Mouse (Mus musculus) intestine, embryonic 15.5 days (tissue): ENCODE measurements at regions not wholly inside any gene's neighbourhood (a gene's known extent, or its start where the extent isn't known, plus 50 kb on each side); places are given as distances from the start of the nearest gene placed in this dataset.

Experiments used
- ATAC-seq: fragments of 200-750 bp; cut with Nextera tagmentation; 2 replicates; pipeline ENCODE4 v1.8.0; 2017; ENCODE audit warnings: moderate TSS enrichment, moderate library complexity
- H3K27ac ChIP-seq: fragments of 300-500 bp; sonication (generic); 2 replicates; pipeline ENCODE4 v1.5.1; 2015; ENCODE audit warnings: mild to moderate bottlenecking, inconsistent platforms
- H3K27me3 ChIP-seq: fragments of 300-500 bp; sonication (generic); replicated peaks from 2 replicates; pipeline ENCODE4 v1.6.1; 2015; ENCODE audit warnings: inconsistent platforms
- H3K36me3 ChIP-seq: fragments of 300-500 bp; sonication (generic); 2 replicates; pipeline ENCODE4 v1.6.1; 2015; ENCODE audit warnings: inconsistent platforms
- H3K4me1 ChIP-seq: fragments of 300-500 bp; sonication (generic); replicated peaks from 2 replicates; pipeline ENCODE4 v1.6.1; 2015; ENCODE audit warnings: inconsistent platforms
- H3K4me2 ChIP-seq: fragments of 300-500 bp; sonication (generic); replicated peaks from 2 replicates; pipeline ENCODE4 v1.6.1; 2015; ENCODE audit warnings: mild to moderate bottlenecking, inconsistent platforms
- H3K4me3 ChIP-seq: fragments of 300-500 bp; sonication (generic); replicated peaks from 2 replicates; pipeline ENCODE4 v1.5.1; 2015; ENCODE audit warnings: inconsistent platforms
- H3K9ac ChIP-seq: fragments of 300-500 bp; sonication (generic); 2 replicates; pipeline ENCODE4 v1.6.1; 2015; ENCODE audit warnings: inconsistent platforms
- H3K9me3 ChIP-seq: fragments of 300-500 bp; sonication (generic); 2 replicates; pipeline ENCODE4 v1.6.1; 2016; ENCODE audit warnings: inconsistent platforms
- WGBS: fragments of 180-500 bp; shearing (Covaris S2); methylation state at CpG from one replicate; pipeline ENCODE4 v1.1.7; 2015; 5-methylcytosine and 5-hydroxymethylcytosine counted together

GRCm38 (mm10) chr7:72027006-72027405 is 279.4 kb downstream of the Mctp2 start:
- 82% methylated on average over 6 of the region's 6 CpGs for WGBS
- ATAC-seq = no peak
- H3K27ac ChIP-seq = no peak overlapping the region
- H3K36me3 ChIP-seq = no peaks in the 10 kb centered on the region
- H3K4me2 ChIP-seq = no peak overlapping the region
- H3K4me3 ChIP-seq = no peak overlapping the region
- H3K9me3 ChIP-seq = no peaks in the 10 kb centered on the region
- H3K4me1 ChIP-seq = no peaks in the 10 kb centered on the region
- H3K9ac ChIP-seq = no peak overlapping the region
- no peaks in the 10 kb centered on the region for H3K27me3 ChIP-seq

- no peaks in the 10 kb centered on the region for H3K4me1 ChIP-seq
- no peak overlapping the region for H3K4me2 ChIP-seq
- H3K9me3 ChIP-seq = no peaks in the 10 kb centered on the region
- H3K9ac ChIP-seq = no peak overlapping the region
- no peak overlapping the region for H3K27ac ChIP-seq
- H3K27me3 ChIP-seq = no peaks in the 10 kb centered on the region
- WGBS = 63% methylated on average over 11 of the region's 11 CpGs
- no peaks in the 10 kb centered on the region for H3K36me3 ChIP-seq
- H3K4me3 ChIP-seq = no peak overlapping the region
- ATAC-seq = no peak
These were observed 297.3 kb downstream of the Mctp2 start for GRCm38 (mm10) chr7:72009115-72009514.

GRCm38 (mm10) chr7:72004311-72004710 is 302.1 kb downstream of the Mctp2 start:
- WGBS = 88% methylated on average over 3 of the region's 3 CpGs
- Histone ChIP-seq H3K9me3 (no peaks in the 10 kb centered on the region), H3K27ac (no peak overlapping the region), H3K4me1 (no peaks in the 10 kb centered on the region), H3K4me3 (no peak overlapping the region), H3K27me3 (no peaks in the 10 kb centered on the region), H3K4me2 (no peak overlapping the region), H3K9ac (no peak overlapping the region), H3K36me3 (no peaks in the 10 kb centered on the region)
- ATAC-seq = no peak

- no peak overlapping the region for H3K4me3 ChIP-seq
- ATAC-seq = no peak
- no peaks in the 10 kb centered on the region for H3K27me3 ChIP-seq
- WGBS = 82% methylated on average over 3 of the region's 3 CpGs
- no peaks in the 10 kb centered on the region for H3K4me1 ChIP-seq
- no peak overlapping the region for H3K27ac ChIP-seq
- no peak overlapping the region for H3K4me2 ChIP-seq
- H3K36me3 ChIP-seq = no peaks in the 10 kb centered on the region
- H3K9ac ChIP-seq = no peak overlapping the region
- H3K9me3 ChIP-seq = no peaks in the 10 kb centered on the region
These were observed 313.9 kb downstream of the Mctp2 start for GRCm38 (mm10) chr7:71992526-71992925.

GRCm38 (mm10) chr7:71991835-71992234 is 314.6 kb downstream of the Mctp2 start:
- no peaks in the 10 kb centered on the region for H3K4me1 ChIP-seq
- H3K27me3 ChIP-seq = no peaks in the 10 kb centered on the region
- H3K9me3 ChIP-seq = no peaks in the 10 kb centered on the region
- H3K36me3 ChIP-seq = no peaks in the 10 kb centered on the region
- H3K27ac ChIP-seq = no peak overlapping the region
- ATAC-seq = no peak
- 69% methylated on average over 3 of the region's 3 CpGs for WGBS
- no peak overlapping the region for H3K4me3 ChIP-seq
- no peak overlapping the region for H3K4me2 ChIP-seq
- H3K9ac ChIP-seq = no peak overlapping the region

- Histone ChIP-seq H3K4me3 (no peak overlapping the region), H3K27me3 (no peaks in the 10 kb centered on the region), H3K4me2 (no peak overlapping the region), H3K9ac (no peak overlapping the region), H3K36me3 (no peaks in the 10 kb centered on the region), H3K27ac (no peak overlapping the region), H3K9me3 (no peaks in the 10 kb centered on the region), H3K4me1 (no peaks in the 10 kb centered on the region)
- no peak for ATAC-seq
- WGBS = 87% methylated on average over 4 of the region's 4 CpGs
These were observed 315.2 kb downstream of the Mctp2 start for GRCm38 (mm10) chr7:71991206-71991605.

GRCm38 (mm10) chr7:71966015-71966414 is 340.4 kb downstream of the Mctp2 start:
- 67% methylated on average over 4 of the region's 4 CpGs for WGBS
- H3K4me3 ChIP-seq = no peak overlapping the region
- ATAC-seq = no peak
- H3K4me1 ChIP-seq = no peaks in the 10 kb centered on the region
- H3K9ac ChIP-seq = no peak overlapping the region
- H3K4me2 ChIP-seq = no peak overlapping the region
- no peak overlapping the region for H3K27ac ChIP-seq
- H3K36me3 ChIP-seq = no peaks in the 10 kb centered on the region
- H3K9me3 ChIP-seq = no peaks in the 10 kb centered on the region
- no peaks in the 10 kb centered on the region for H3K27me3 ChIP-seq

GRCm38 (mm10) chr7:71963456-71963855 is 343.0 kb downstream of the Mctp2 start:
- H3K4me2 ChIP-seq = no peak overlapping the region
- H3K4me3 ChIP-seq = no peak overlapping the region
- H3K9me3 ChIP-seq = no peaks in the 10 kb centered on the region
- 0 out of 2 replicates have a peak, but pooled peaks cover 5% of the 10 kb centered on the region for H3K4me1 ChIP-seq
- H3K27me3 ChIP-seq = no peaks in the 10 kb centered on the region
- no peaks in the 10 kb centered on the region for H3K36me3 ChIP-seq
- no peak overlapping the region for H3K9ac ChIP-seq
- no peak for ATAC-seq
- H3K27ac ChIP-seq = no peak overlapping the region
- 65% methylated on average over 4 of the region's 4 CpGs for WGBS

- Histone ChIP-seq H3K9ac (no peak overlapping the region), H3K4me3 (no peak overlapping the region), H3K36me3 (no peaks in the 10 kb centered on the region), H3K27me3 (no peaks in the 10 kb centered on the region), H3K4me1 (0 out of 2 replicates have a peak, but pooled peaks cover 5% of the 10 kb centered on the region), H3K27ac (no peak overlapping the region), H3K9me3 (no peaks in the 10 kb centered on the region), H3K4me2 (no peak overlapping the region)
- ATAC-seq = no peak
- WGBS = 80% methylated on average over 3 of the region's 3 CpGs
These were observed 343.6 kb downstream of the Mctp2 start for GRCm38 (mm10) chr7:71962851-71963250.

GRCm38 (mm10) chr7:71960453-71961230 is 345.8 kb downstream of the Mctp2 start:
- peak overlapping the region; percentile 11; the same call in 1 of the 2 replicates for H3K4me3 ChIP-seq
- H3K4me2 ChIP-seq = peak overlapping the region; percentile 48
- H3K4me1 ChIP-seq = 0 out of 2 replicates have a peak, but pooled peaks cover 5% of the 10 kb centered on the region
- H3K9ac ChIP-seq = no peak overlapping the region
- H3K9me3 ChIP-seq = no peaks in the 10 kb centered on the region
- no peaks in the 10 kb centered on the region for H3K36me3 ChIP-seq
- peak overlapping the region; percentile 48; the same call in 1 of the 2 replicates for H3K27ac ChIP-seq
- no peaks in the 10 kb centered on the region for H3K27me3 ChIP-seq
- ATAC-seq = peak; percentile 92
- 5% methylated on average over 11 of the region's 11 CpGs for WGBS

GRCm38 (mm10) chr7:71946548-71946947 is 359.9 kb downstream of the Mctp2 start:
- no peak overlapping the region for H3K4me2 ChIP-seq

GRCm38 (mm10) chr7:71943078-71944042 is 363.0 kb downstream of the Mctp2 start:
- Histone ChIP-seq H3K9ac (no peak overlapping the region), H3K4me1 (peaks cover 7% of the 10 kb centered on the region; the same call in 1 of the 2 replicates), H3K9me3 (no peaks in the 10 kb centered on the region), H3K36me3 (no peaks in the 10 kb centered on the region), H3K27me3 (no peaks in the 10 kb centered on the region), H3K4me2 (no peak overlapping the region), H3K4me3 (no peak overlapping the region), H3K27ac (no peak overlapping the region)
- WGBS = 50% methylated on average over 16 of the region's 16 CpGs
- ATAC-seq = no peak

More at GRCm38 (mm10) chr7:71946548-71946947, 359.9 kb downstream of the Mctp2 start:
- Histone ChIP-seq H3K9me3 (no peaks in the 10 kb centered on the region), H3K36me3 (no peaks in the 10 kb centered on the region), H3K4me1 (peaks cover 2% of the 10 kb centered on the region; the same call in 1 of the 2 replicates), H3K27ac (no peak overlapping the region), H3K4me3 (no peak overlapping the region), H3K9ac (no peak overlapping the region), H3K27me3 (no peaks in the 10 kb centered on the region)
- ATAC-seq = no peak
- 73% methylated on average over 6 of the region's 6 CpGs for WGBS
